Mouse (Mus musculus) CD4-positive, CD25-positive, alpha-beta regulatory T cell (primary cell): ENCODE measurements around the gene Gps2. TPM values are rescaled to one million over a fixed set of nuclear protein-coding genes. Genes with fewer than 3 reads are reported as not detected.

Source experiments
- polyA plus RNA-seq: library from polyadenylated mRNA; unstranded; fragments of 100-300 nt; shearing (Covaris generic); gene quantifications from one replicate; pipeline ENCODE4 v1.2.1, GENCODE M21; 2017

The Gps2 gene
- 203 TPM for polyA plus RNA-seq

GRCm38 (mm10) chr11:69913554-69914371 lies at the start of gene Gps2:
TSS of gene Gps2 (plus strand) at chr11:69913888.

GRCm38 (mm10) chr11:69877878-69878277 lies 35.8 kb upstream of the Gps2 start, which contains the start of gene Tmem95:
TSS of gene Tmem95 (minus strand) at chr11:69878018.

GRCm38 (mm10) chr11:69880853-69881603 lies 32.7 kb upstream of the Gps2 start, which contains the start of gene Kctd11:
TSS of gene Kctd11 (minus strand) at chr11:69881406.

GRCm38 (mm10) chr11:69895291-69895690 lies 18.4 kb upstream of the Gps2 start, which contains the start of gene Acap1:
TSS of gene Acap1 (minus strand) at chr11:69895539.

GRCm38 (mm10) chr11:69900471-69901405 lies 12.9 kb upstream of the Gps2 start, which contains the start of the genes 2810408A11Rik and Neurl4:
TSS of gene 2810408A11Rik (minus strand) at chr11:69900987.
TSS of gene Neurl4 (plus strand) at chr11:69901072.

GRCm38 (mm10) chr11:69921114-69922011 lies 7.7 kb downstream of the Gps2 start, which contains the start of gene Eif5a:
TSS of gene Eif5a (minus strand) at chr11:69921958.

GRCm38 (mm10) chr11:69935137-69935879 lies 21.6 kb downstream of the Gps2 start, which contains the start of gene Ybx2:
TSS of gene Ybx2 (plus strand) at chr11:69935796.

GRCm38 (mm10) chr11:69948066-69948762 lies 34.5 kb downstream of the Gps2 start, which contains the start of gene Slc2a4:
TSS of gene Slc2a4 (minus strand) at chr11:69948188.

GRCm38 (mm10) chr11:69964650-69965270 lies 51.1 kb downstream of the Gps2 start, which contains the start of gene Cldn7:
TSS of gene Cldn7 (plus strand) at chr11:69964779.

Other genes starting within 250 kb of the Gps2 start
- 4.3 TPM for gene Cd68, start 247.7 kb upstream of the Gps2 start, polyA plus RNA-seq
- gene Eif4a1, start 241.5 kb upstream of the Gps2 start, polyA plus RNA-seq = 654 TPM
- gene Senp3, start 231.8 kb upstream of the Gps2 start, polyA plus RNA-seq = 43.8 TPM
- gene Tnfsf13, start 228.1 kb upstream of the Gps2 start, polyA plus RNA-seq = not detected
- not detected for gene Tnfsf12, start 218.0 kb upstream of the Gps2 start, polyA plus RNA-seq
- not detected for gene Tnfsfm13, start 217.8 kb upstream of the Gps2 start, polyA plus RNA-seq
- gene Polr2a, start 155.3 kb upstream of the Gps2 start, polyA plus RNA-seq = 50.4 TPM
- 0.12 TPM for gene Slc35g3, start 151.9 kb upstream of the Gps2 start, polyA plus RNA-seq
- gene Zbtb4, start 148.0 kb upstream of the Gps2 start, polyA plus RNA-seq = 5.5 TPM
- 3.7 TPM for gene Chrnb1, start 117.9 kb upstream of the Gps2 start, polyA plus RNA-seq
- not detected for gene Fgf11, start 112.0 kb upstream of the Gps2 start, polyA plus RNA-seq
- gene Tmem102, start 108.3 kb upstream of the Gps2 start, polyA plus RNA-seq = not detected
- gene Gm39566, start 98.6 kb upstream of the Gps2 start, polyA plus RNA-seq = not detected
- gene Spem2, start 95.4 kb upstream of the Gps2 start, polyA plus RNA-seq = not detected
- gene Spem1, start 91.7 kb upstream of the Gps2 start, polyA plus RNA-seq = not detected
- gene Nlgn2, start 76.1 kb upstream of the Gps2 start, polyA plus RNA-seq = 0.85 TPM
- gene Tmem256, start 75.4 kb upstream of the Gps2 start, polyA plus RNA-seq = 77.8 TPM
- gene Plscr3, start 67.5 kb upstream of the Gps2 start, polyA plus RNA-seq = 32.7 TPM
- not detected for gene Tnk1, start 55.2 kb upstream of the Gps2 start, polyA plus RNA-seq
- gene Tmem95, start 35.9 kb upstream of the Gps2 start, polyA plus RNA-seq = not detected
- 1.3 TPM for gene Kctd11, start 32.5 kb upstream of the Gps2 start, polyA plus RNA-seq
- gene Acap1, start 18.3 kb upstream of the Gps2 start, polyA plus RNA-seq = 552 TPM
- gene 2810408A11Rik, start 12.9 kb upstream of the Gps2 start, polyA plus RNA-seq = 4.4 TPM
- 7.7 TPM for gene Neurl4, start 12.8 kb upstream of the Gps2 start, polyA plus RNA-seq
- gene Eif5a, start 8.1 kb downstream of the Gps2 start, polyA plus RNA-seq = 1,414 TPM
- not detected for gene Ybx2, start 21.9 kb downstream of the Gps2 start, polyA plus RNA-seq
- not detected for gene Slc2a4, start 34.3 kb downstream of the Gps2 start, polyA plus RNA-seq
- not detected for gene Cldn7, start 50.9 kb downstream of the Gps2 start, polyA plus RNA-seq
- gene Ctdnep1, start 67.3 kb downstream of the Gps2 start, polyA plus RNA-seq = 60.1 TPM
- gene Elp5, start 68.6 kb downstream of the Gps2 start, polyA plus RNA-seq = 67.1 TPM
- 380 TPM for gene Gabarap, start 77.3 kb downstream of the Gps2 start, polyA plus RNA-seq
- gene Phf23, start 81.9 kb downstream of the Gps2 start, polyA plus RNA-seq = 88.2 TPM
- gene Dvl2, start 86.7 kb downstream of the Gps2 start, polyA plus RNA-seq = 32.1 TPM
- gene Acadvl, start 101.5 kb downstream of the Gps2 start, polyA plus RNA-seq = 110 TPM
- 6.1 TPM for gene Dlg4, start 103.1 kb downstream of the Gps2 start, polyA plus RNA-seq
- gene Asgr1, start 140.2 kb downstream of the Gps2 start, polyA plus RNA-seq = not detected
- not detected for gene Asgr2, start 178.8 kb downstream of the Gps2 start, polyA plus RNA-seq
- gene Mgl2, start 216.4 kb downstream of the Gps2 start, polyA plus RNA-seq = not detected
- gene Clec10a, start 242.3 kb downstream of the Gps2 start, polyA plus RNA-seq = not detected